Mouse (Mus musculus) thymus, adult 2 months (tissue): ENCODE results near the gene Ptprd.

Experiments
- CTCF ChIP-seq: fragments of 200-500 bp; IDR thresholded peaks from 2 replicates; pipeline ENCODE4 v1.5.1; 2012; ENCODE audit warnings: mild to moderate bottlenecking, control low read depth, low read length, moderate library complexity, borderline replicate concordance; ENCODE audit not compliant: control insufficient read depth, poor library complexity, insufficient read depth; ENCODE audit errors: extremely low read depth
- POLR2A ChIP-seq: fragments of 200-500 bp; IDR thresholded peaks from 2 replicates; pipeline ENCODE4 v1.6.1; 2012; ENCODE audit warnings: mild to moderate bottlenecking, low read length, control low read depth, moderate library complexity; ENCODE audit not compliant: control insufficient read depth, poor library complexity, insufficient read depth; ENCODE audit errors: extremely low read depth

DNA sequence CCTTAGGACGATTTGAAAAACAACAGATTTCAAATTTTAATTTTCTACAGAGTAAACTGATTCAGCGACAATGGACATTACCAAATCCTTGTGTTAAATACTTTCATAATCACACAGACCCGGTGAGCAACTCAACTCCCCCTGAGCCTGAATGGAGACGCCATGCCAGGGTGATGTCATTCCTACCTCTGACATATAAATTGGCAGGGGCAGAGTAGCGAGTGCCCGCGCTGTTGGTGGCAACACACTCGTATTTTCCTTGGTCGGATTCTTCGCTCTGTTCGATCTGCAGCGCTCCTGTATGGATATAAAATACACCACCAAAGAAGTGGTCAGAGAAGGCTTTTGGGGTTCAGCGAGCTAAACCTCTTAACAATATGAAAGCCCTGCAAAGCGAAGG is 2075.1 kb downstream of the Ptprd start:
- no peak for TF ChIP-seq CTCF
- no peak for TF ChIP-seq POLR2A
